Mouse (Mus musculus) ovary, adult 18-20 months (tissue): ENCODE results near the gene Slc2a5.
A peak's percentile ranks its signal among the peaks of the same experiment; 100 is the strongest.

Experiments used
- DNase-seq: peaks from one replicate; pipeline ENCODE4 v3.0.0; 2022; ENCODE audit warnings: low spot score, mixed read lengths

Slc2a5 gene

GRCm38 (mm10) chr4:150102822-150103221 is 16.3 kb upstream of the Slc2a5 start:
- no peak for DNase-seq

GRCm38 (mm10) chr4:150105671-150106070 is 13.4 kb upstream of the Slc2a5 start:
- no peak for DNase-seq

GRCm38 (mm10) chr4:150106637-150107036 is 12.4 kb upstream of the Slc2a5 start:
- DNase-seq = no peak

GRCm38 (mm10) chr4:150109636-150110035 is 9.4 kb upstream of the Slc2a5 start:
- no peak for DNase-seq

GRCm38 (mm10) chr4:150110373-150110772 is 8.7 kb upstream of the Slc2a5 start:
- no peak for DNase-seq

- no peak for DNase-seq
Observed at GRCm38 (mm10) chr4:150112867-150113266, 6.2 kb upstream of the Slc2a5 start.

- no peak for DNase-seq
Observed at GRCm38 (mm10) chr4:150114505-150115061, 4.5 kb upstream of the Slc2a5 start.

GRCm38 (mm10) chr4:150117311-150117710 is 1.8 kb upstream of the Slc2a5 start:
- DNase-seq = no peak

- no peak for DNase-seq
Observed at GRCm38 (mm10) chr4:150118163-150118562, 920 bp upstream of the Slc2a5 start.

GRCm38 (mm10) chr4:150119640-150120039 is 557 bp downstream of the Slc2a5 start:
- no peak for DNase-seq

- no peak for DNase-seq
Observed at GRCm38 (mm10) chr4:150120173-150120833, 1.2 kb downstream of the Slc2a5 start.

- DNase-seq = no peak
Observed at GRCm38 (mm10) chr4:150121430-150121829, 2.3 kb downstream of the Slc2a5 start.

GRCm38 (mm10) chr4:150122476-150122875 is 3.4 kb downstream of the Slc2a5 start:
- no peak for DNase-seq

GRCm38 (mm10) chr4:150126373-150126772 is 7.3 kb downstream of the Slc2a5 start:
- DNase-seq = no peak

GRCm38 (mm10) chr4:150127894-150128293 is 8.8 kb downstream of the Slc2a5 start:
- DNase-seq = no peak

GRCm38 (mm10) chr4:150128571-150128970 is 9.5 kb downstream of the Slc2a5 start:
- no peak for DNase-seq

GRCm38 (mm10) chr4:150130661-150131060 is 11.6 kb downstream of the Slc2a5 start:
- no peak for DNase-seq

GRCm38 (mm10) chr4:150132692-150133271 is 13.7 kb downstream of the Slc2a5 start:
- DNase-seq = no peak

GRCm38 (mm10) chr4:150135254-150135653 is 16.2 kb downstream of the Slc2a5 start:
- no peak for DNase-seq

GRCm38 (mm10) chr4:150136693-150137092 is 17.6 kb downstream of the Slc2a5 start:
- DNase-seq = no peak

GRCm38 (mm10) chr4:150137368-150138083 is 18.4 kb downstream of the Slc2a5 start:
- DNase-seq = no peak

GRCm38 (mm10) chr4:150138084-150138543 is 19.0 kb downstream of the Slc2a5 start:
- DNase-seq = peak; percentile 67

GRCm38 (mm10) chr4:150139090-150139489 is 20.0 kb downstream of the Slc2a5 start:
- DNase-seq = no peak
